Mouse (Mus musculus) CH12.LX (cell line): ENCODE measurements around the gene Rhcg.

Source experiments
- BHLHE40 ChIP-seq: IDR thresholded peaks from 2 replicates; pipeline ENCODE4 v1.6.1; 2011; ENCODE audit warnings: mild to moderate bottlenecking, low read depth, low read length, improper control_type of control experiment
- CTCF ChIP-seq, 2 experiments: IDR thresholded peaks in 1 of 2; conservative IDR thresholded peaks in 1 of 2; 2 replicates each; pipeline ENCODE4 v1.5.1; 2011 to 2012; ENCODE audit warnings: low read depth in 2 of 2, low read length in 2 of 2, improper control_type of control experiment in 1 of 2, inconsistent platforms in 1 of 2, mild to moderate bottlenecking in 1 of 2, moderate library complexity in 1 of 2
- E2F4 ChIP-seq: IDR thresholded peaks from 2 replicates; pipeline ENCODE4 v1.6.1; 2011; ENCODE audit warnings: low read depth, low read length, improper control_type of control experiment; ENCODE audit not compliant: insufficient replicate concordance
- RCOR1 ChIP-seq: conservative IDR thresholded peaks from 2 replicates; pipeline ENCODE4 v1.6.1; 2012; ENCODE audit warnings: low read depth, mild to moderate bottlenecking, inconsistent platforms, low read length, improper control_type of control experiment
- SMC3 ChIP-seq: IDR thresholded peaks from 2 replicates; pipeline ENCODE4 v1.6.1; 2011; ENCODE audit warnings: low read depth, low read length, improper control_type of control experiment
- USF1 ChIP-seq: IDR thresholded peaks from 2 replicates; pipeline ENCODE4 v1.6.1; 2014; ENCODE audit warnings: low read depth, mild to moderate bottlenecking, inconsistent platforms, low read length, improper control_type of control experiment
- ZC3H11A ChIP-seq: IDR thresholded peaks from 2 replicates; pipeline ENCODE4 v1.6.1; 2012; ENCODE audit warnings: low read depth, mild to moderate bottlenecking, inconsistent platforms, low read length, improper control_type of control experiment

- no peak for TF ChIP-seq CTCF (conservative IDR thresholded peaks at IDR 0.05 in 1 of 2, IDR thresholded peaks at IDR 0.05 in 1 of 2; ENCODE audit: low read depth in 2 of 2, low read length in 2 of 2)
- TF ChIP-seq E2F4, result no peak
- no peak for TF ChIP-seq ZC3H11A
- no peak for TF ChIP-seq SMC3
- TF ChIP-seq USF1, result no peak
- TF ChIP-seq BHLHE40, result no peak
- no peak for TF ChIP-seq RCOR1
Measured at GRCm38 (mm10) chr7:79544281-79545065, 73.0 kb downstream of the Rhcg start.
